18 mouse cellular contexts compared by ENCODE assay signal in genomic region chr2:167301601-167302000, GRCm38 (mm10). TPM values are rescaled to one million over a fixed set of nuclear protein-coding genes. Genes with fewer than 3 reads are reported as not detected.
DNase-seq lines count a peak whose midpoint lies in the region; ATAC-seq lines count a peak whose summit lies in the region.
"Had no signal": no experiment of that assay in that cellular context is flagged by ENCODE, and none has a peak within 500 bp of the region (broad histone marks: within the 10 kb centered on the region; RNA-seq: fewer than 3 reads in every experiment).

No protein-coding gene starts in this region.

- no peak overlapping the region for H3K4me3 ChIP-seq in midbrain, embryonic 11.5 days (ENCODE audit: low read depth, low read length)
- no peak overlapping the region for H3K4me3 ChIP-seq in midbrain, embryonic 15.5 days
- H3K4me3 ChIP-seq: embryonic facial prominence, embryonic 13.5 days; heart, embryonic 10.5 days; liver, embryonic 12.5 days; midbrain, embryonic 10.5 days had no signal

- WGBS in midbrain, embryonic 11.5 days, result 90% methylated on average over 7 of the region's 7 CpGs
- 94% methylated on average over 7 of the region's 7 CpGs for WGBS in midbrain, embryonic 15.5 days

- H3K9ac ChIP-seq in midbrain, embryonic 11.5 days (ENCODE audit: low read length), result no peak overlapping the region
- H3K9ac ChIP-seq in midbrain, embryonic 15.5 days, result no peak overlapping the region
- H3K9ac ChIP-seq: embryonic facial prominence, embryonic 13.5 days; hindbrain, embryonic 14.5 days; liver, embryonic 12.5 days; lung, embryonic 14.5 days had no signal

- peaks cover 4% of the 10 kb centered on the region for H3K4me1 ChIP-seq in midbrain, embryonic 11.5 days (ENCODE audit: control insufficient read depth, insufficient read depth, low read length)
- no peaks in the 10 kb centered on the region for H3K4me1 ChIP-seq in midbrain, embryonic 15.5 days

- no peaks in the 10 kb centered on the region for H3K9me3 ChIP-seq in midbrain, embryonic 11.5 days (ENCODE audit: control insufficient read depth, low read length)
- no peaks in the 10 kb centered on the region for H3K9me3 ChIP-seq in midbrain, embryonic 15.5 days
- H3K9me3 ChIP-seq: embryonic facial prominence, embryonic 13.5 days; heart, embryonic 10.5 days; liver, embryonic 12.5 days; midbrain, embryonic 10.5 days had no signal

- DNase-seq in adrenal gland, adult 8-10 months, result peak; percentile 4
- no peak for DNase-seq in adrenal gland, postnatal 25 days
- peak; percentile 2 for DNase-seq in gastrocnemius, postnatal 25 days
- no peak for DNase-seq in gastrocnemius, adult 18-20 months (ENCODE audit: low spot score)
- peak; percentile 72 for DNase-seq in midbrain, embryonic 11.5 days (ENCODE audit: low spot score, missing footprints)
- DNase-seq in adrenal gland, postnatal 14 days, result peak; percentile 2
- DNase-seq: heart, postnatal 10 days; lung, embryonic 14.5 days; thymus, adult 2 months had no signal

- ATAC-seq in midbrain, embryonic 11.5 days (ENCODE audit: low FRiP score), result no peak
- ATAC-seq in midbrain, embryonic 15.5 days (replicated peaks), result no peak
- ATAC-seq: forebrain, embryonic 16.5 days; intestine, embryonic 16.5 days; liver, embryonic 12.5 days had no signal

- H3K36me3 ChIP-seq in midbrain, embryonic 11.5 days (ENCODE audit: control insufficient read depth, insufficient read depth, low read length), result peaks cover 4% of the 10 kb centered on the region; the same call in 1 of the 2 replicates
- H3K36me3 ChIP-seq in midbrain, embryonic 15.5 days (replicated peaks), result peaks cover 13% of the 10 kb centered on the region; the same call in 1 of the 2 replicates

- no peaks in the 10 kb centered on the region for H3K27me3 ChIP-seq in midbrain, embryonic 11.5 days (ENCODE audit: control insufficient read depth, insufficient read depth, low read length)
- H3K27me3 ChIP-seq in midbrain, embryonic 15.5 days (replicated peaks), result no peaks in the 10 kb centered on the region
- H3K27me3 ChIP-seq: CH12.LX; embryonic facial prominence, embryonic 13.5 days; liver, embryonic 12.5 days had no signal

- no peak overlapping the region for H3K27ac ChIP-seq in midbrain, embryonic 11.5 days (ENCODE audit: low read depth, low read length)
- H3K27ac ChIP-seq in midbrain, embryonic 15.5 days, result no peak overlapping the region
- H3K27ac ChIP-seq: embryonic facial prominence, embryonic 13.5 days; hindbrain, embryonic 14.5 days; liver, embryonic 12.5 days; midbrain, embryonic 10.5 days had no signal

- no peak overlapping the region for H3K4me2 ChIP-seq in midbrain, embryonic 11.5 days
- no peak overlapping the region for H3K4me2 ChIP-seq in midbrain, embryonic 15.5 days
- H3K4me2 ChIP-seq: embryonic facial prominence, embryonic 13.5 days; hindbrain, embryonic 14.5 days; liver, embryonic 12.5 days; lung, embryonic 14.5 days had no signal

RNA-seq across cellular contexts. Expression of gene B4galt5, which starts 47.4 kb away (rescaled TPM):
- 100 to 1,000 TPM in 2 of 4 experiments, 10 to 100 TPM in 2; 85.7 to 181 (median 114) TPM for total RNA-seq in adrenal gland, adult 8-10 months (2022)
- total RNA-seq in adrenal gland, postnatal 25 days (2021), result 72.9 and 78.8 TPM in 2 replicates
- 1 to 10 TPM; 9.8 to 10.0 TPM for total RNA-seq in gastrocnemius, postnatal 25 days (2021)
- total RNA-seq in gastrocnemius, adult 18-20 months (2021), result 1 to 10 TPM; 6.9 to 7.9 TPM
- 15.0 and 19.8 TPM in 2 replicates for polyA plus RNA-seq in midbrain, embryonic 11.5 days (2014; fragmentation: Nextera tagmentation; extraction: Ambion mirVana)
- polyA plus RNA-seq in midbrain, embryonic 15.5 days (2015; fragmentation: Nextera tagmentation; extraction: Ambion mirVana), result 28.3 and 31.8 TPM in 2 replicates
- total RNA-seq in adrenal gland, postnatal 14 days (2021), result 75.6 and 77.7 TPM in 2 replicates

Comparison
In these comparisons a context has a peak if more than half of its experiments do, and no peak if none do; other contexts are left out.
1. DNase-seq: peak in adrenal gland, adult 8-10 months (single experiment), gastrocnemius, postnatal 25 days (single experiment), midbrain, embryonic 11.5 days (single experiment) and adrenal gland, postnatal 14 days (single experiment); none in adrenal gland, postnatal 25 days (single experiment) and gastrocnemius, adult 18-20 months (single experiment).